Mouse (Mus musculus) urinary bladder, postnatal 25 days (tissue): Measurements from ENCODE around the gene Naa38.

Source experiments
- DNase-seq: peaks from one replicate; pipeline ENCODE4 v3.0.0; 2022; ENCODE audit warnings: low spot score

The Naa38 gene

GRCm38 (mm10) chr11:69400083-69400850, 5.0 kb downstream of the Naa38 start:
- DNase-seq = no peak

- peak; percentile 83 for DNase-seq
These were observed 5.9 kb downstream of the Naa38 start for GRCm38 (mm10) chr11:69401210-69401637.

- no peak for DNase-seq
These were observed 6.7 kb downstream of the Naa38 start for GRCm38 (mm10) chr11:69401987-69402386.

- DNase-seq = no peak
These were observed 8.7 kb downstream of the Naa38 start for GRCm38 (mm10) chr11:69403691-69404594.

GRCm38 (mm10) chr11:69404595-69405396, 9.5 kb downstream of the Naa38 start:
- no peak for DNase-seq

- DNase-seq = no peak
These were observed 10.3 kb downstream of the Naa38 start for GRCm38 (mm10) chr11:69405397-69406200.

- no peak for DNase-seq
These were observed 11.0 kb downstream of the Naa38 start for GRCm38 (mm10) chr11:69406282-69406681.

- no peak for DNase-seq
These were observed 11.8 kb downstream of the Naa38 start for GRCm38 (mm10) chr11:69406867-69407723.

- no peak for DNase-seq
These were observed 12.4 kb downstream of the Naa38 start for GRCm38 (mm10) chr11:69407724-69408004.

GRCm38 (mm10) chr11:69408541-69409377, 13.5 kb downstream of the Naa38 start:
- peak; percentile 67 for DNase-seq

- DNase-seq = peak; percentile 80
These were observed 14.2 kb downstream of the Naa38 start for GRCm38 (mm10) chr11:69409378-69410044.

- DNase-seq = no peak
These were observed 14.7 kb downstream of the Naa38 start for GRCm38 (mm10) chr11:69410045-69410309.

- DNase-seq = no peak
These were observed 15.2 kb downstream of the Naa38 start for GRCm38 (mm10) chr11:69410310-69411072.

GRCm38 (mm10) chr11:69411073-69411535, 15.8 kb downstream of the Naa38 start:
- peak; percentile 97 for DNase-seq

GRCm38 (mm10) chr11:69411538-69412203, 16.4 kb downstream of the Naa38 start:
- DNase-seq = peak; percentile 78

GRCm38 (mm10) chr11:69412548-69412947, 17.3 kb downstream of the Naa38 start:
- DNase-seq = no peak

GRCm38 (mm10) chr11:69413221-69414181, 18.2 kb downstream of the Naa38 start, which contains the start of gene Kdm6b:
TSS of gene Kdm6b (minus strand) at chr11:69413675.
- DNase-seq = no peak
